Mouse (Mus musculus): ENCODE data around the gene Tbx15. TPM values are rescaled to one million over a fixed set of nuclear protein-coding genes. Genes with fewer than 3 reads are reported as not detected.

Tbx15 gene
- polyA plus RNA-seq, 1 experiment from 2014 or later, result 7.1 TPM

DNA sequence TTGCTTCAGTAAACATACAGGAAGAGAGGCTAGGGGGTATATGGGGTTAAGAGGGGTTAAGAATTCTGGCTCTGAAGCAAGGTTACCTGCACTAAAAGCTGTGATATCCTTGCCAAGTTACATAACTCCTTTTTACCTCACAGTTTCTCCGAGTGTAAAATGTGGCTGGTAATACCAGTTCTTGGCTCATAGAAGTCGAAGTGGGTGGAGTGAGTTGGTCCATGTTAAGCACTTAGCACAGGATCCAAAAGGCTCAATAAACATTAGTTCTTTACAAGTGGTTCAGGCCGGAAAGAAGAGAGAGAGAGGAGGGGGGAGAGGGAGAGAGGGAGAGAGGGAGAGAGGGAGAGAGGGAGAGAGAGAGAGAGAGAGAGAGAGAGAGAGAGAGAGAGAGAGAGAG, 5.2 kb downstream of the Tbx15 start:
- Histone ChIP-seq H3K4me2 (ENCODE audit: low read depth, low read length) (no peak overlapping the region), H3K9ac (replicated peaks; ENCODE audit: low read length) (no peak overlapping the region), H3K9me3 (replicated peaks; ENCODE audit: control insufficient read depth, low read length) (no peaks in the 10 kb centered on the region), H3K36me3 (replicated peaks; ENCODE audit: control insufficient read depth, insufficient read depth, low read depth, low read length) (no peaks in the 10 kb centered on the region), H3K27ac (replicated peaks; ENCODE audit: low read depth, low read length) (no peak overlapping the region), H3K27me3 (ENCODE audit: control insufficient read depth, insufficient read depth, low read length) (peaks cover 74% of the 10 kb centered on the region), H3K4me3 (ENCODE audit: low read depth, low read length) (no peak overlapping the region), H3K4me1 (ENCODE audit: control insufficient read depth, insufficient read depth, low read length) (no peaks in the 10 kb centered on the region; the same call in 1 of the 2 replicates)
- 24% methylated on average over 3 of the region's 3 CpGs for WGBS
- DNase-seq (ENCODE audit: low spot score) (no peak), ATAC-seq (replicated peaks; ENCODE audit: insufficient number of reproducible peaks, low FRiP score, low TSS enrichment, low read depth) (no peak)

DNA sequence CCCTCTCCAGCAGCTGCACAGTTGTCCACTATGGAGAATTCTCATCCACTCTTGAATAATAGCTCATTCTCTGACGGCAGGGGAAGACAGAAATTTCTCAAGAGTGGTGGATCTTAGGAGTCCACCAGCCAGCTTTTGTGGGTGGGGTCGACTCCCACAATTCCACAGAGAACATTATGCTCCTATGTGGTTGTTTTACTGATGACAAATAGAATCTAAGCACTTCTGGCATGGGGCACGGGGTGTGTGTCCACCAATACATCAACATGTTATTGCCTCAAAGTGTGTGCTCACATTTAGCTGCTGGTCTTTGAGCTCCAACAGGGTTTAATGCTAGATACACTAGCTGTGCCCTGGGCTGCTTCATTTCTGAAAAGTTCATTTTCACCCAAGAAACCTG, 6.4 kb downstream of the Tbx15 start:
- Histone ChIP-seq H3K36me3 (replicated peaks; ENCODE audit: control insufficient read depth, insufficient read depth, low read depth, low read length) (no peaks in the 10 kb centered on the region), H3K9ac (replicated peaks; ENCODE audit: low read length) (no peak overlapping the region), H3K27me3 (ENCODE audit: control insufficient read depth, insufficient read depth, low read length) (peaks cover 80% of the 10 kb centered on the region), H3K9me3 (replicated peaks; ENCODE audit: control insufficient read depth, low read length) (no peaks in the 10 kb centered on the region), H3K4me3 (ENCODE audit: low read depth, low read length) (no peak overlapping the region), H3K4me2 (ENCODE audit: low read depth, low read length) (no peak overlapping the region), H3K27ac (replicated peaks; ENCODE audit: low read depth, low read length) (no peak overlapping the region), H3K4me1 (ENCODE audit: control insufficient read depth, insufficient read depth, low read length) (no peaks in the 10 kb centered on the region)
- WGBS, result 41% methylated on average over 3 of the region's 3 CpGs
- DNase-seq (ENCODE audit: low spot score) (no peak), ATAC-seq (replicated peaks; ENCODE audit: insufficient number of reproducible peaks, low FRiP score, low TSS enrichment, low read depth) (no peak)

DNA sequence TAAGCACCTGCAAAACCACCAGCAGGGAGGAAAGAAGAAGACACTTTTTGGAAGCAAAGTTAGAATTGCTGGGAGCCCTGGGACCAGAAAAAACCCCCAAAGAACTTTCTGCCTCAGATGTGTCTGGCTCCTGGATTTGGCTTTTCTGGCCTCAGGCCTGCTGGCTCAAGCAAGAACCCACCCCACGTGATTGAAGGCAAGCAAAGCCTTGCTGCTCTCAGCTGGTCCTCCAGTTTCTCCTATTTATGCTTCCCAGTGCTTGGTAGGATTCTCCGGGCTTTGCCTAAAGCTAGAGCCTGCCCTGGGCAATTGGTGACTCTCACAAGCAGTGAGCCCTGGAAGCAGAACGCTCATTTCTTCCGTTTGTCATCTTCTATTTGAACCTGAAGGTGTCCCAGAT, 7.4 kb downstream of the Tbx15 start:
- Histone ChIP-seq H3K4me1 (ENCODE audit: control insufficient read depth, insufficient read depth, low read length) (no peaks in the 10 kb centered on the region), H3K9ac (replicated peaks; ENCODE audit: low read length) (no peak overlapping the region), H3K9me3 (replicated peaks; ENCODE audit: control insufficient read depth, low read length) (no peaks in the 10 kb centered on the region), H3K27me3 (ENCODE audit: control insufficient read depth, insufficient read depth, low read length) (peaks cover 82% of the 10 kb centered on the region), H3K4me3 (ENCODE audit: low read depth, low read length) (no peak overlapping the region), H3K36me3 (replicated peaks; ENCODE audit: control insufficient read depth, insufficient read depth, low read depth, low read length) (no peaks in the 10 kb centered on the region), H3K4me2 (ENCODE audit: low read depth, low read length) (no peak overlapping the region), H3K27ac (replicated peaks; ENCODE audit: low read depth, low read length) (no peak overlapping the region)
- DNase-seq (ENCODE audit: low spot score), result peak; percentile 31
- ATAC-seq (replicated peaks; ENCODE audit: insufficient number of reproducible peaks, low FRiP score, low TSS enrichment, low read depth), result no peak
- WGBS, result 6% methylated on average over 4 of the region's 4 CpGs

DNA sequence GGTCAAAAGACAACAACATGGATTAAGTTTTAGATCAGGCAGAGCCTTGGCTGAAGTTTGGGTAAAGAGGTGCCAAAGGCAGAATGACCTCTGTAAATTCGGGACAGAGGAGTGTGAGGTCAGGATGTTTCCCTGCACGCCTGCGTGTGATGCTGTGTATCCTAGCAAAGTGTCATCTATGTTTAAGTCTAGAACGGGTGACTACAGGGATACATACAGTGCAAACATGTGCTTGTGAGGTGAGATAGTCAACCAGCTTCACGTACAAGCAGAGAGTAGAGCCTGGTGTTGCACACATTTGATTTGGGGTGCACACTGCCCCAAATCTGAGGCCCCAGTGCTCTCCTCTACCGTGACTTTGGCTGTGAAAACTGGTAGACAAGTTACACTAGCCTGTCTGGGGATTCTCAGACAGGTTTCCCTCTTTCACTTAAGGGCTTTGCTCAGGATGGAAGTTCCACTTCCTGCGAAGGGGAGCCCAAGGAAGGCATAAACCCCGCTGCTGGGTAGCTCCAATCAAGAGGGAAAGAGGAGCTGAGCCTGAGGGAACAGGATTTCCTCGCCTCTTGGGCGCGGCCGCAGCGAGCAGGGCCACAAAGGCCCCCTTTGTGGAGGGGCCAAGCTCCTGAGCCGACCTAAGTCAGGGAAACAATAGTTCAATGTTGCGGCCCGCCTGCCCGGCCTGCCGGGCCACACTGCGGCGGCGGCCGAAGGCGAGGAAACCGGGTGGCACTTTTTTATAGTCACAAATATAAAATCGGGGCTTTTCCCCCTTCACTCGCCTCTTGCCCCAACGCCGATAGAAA, 8.0 kb downstream of the Tbx15 start:
- 2% methylated on average over 28 of the region's 28 CpGs for WGBS
- no peak overlapping the region for H3K4me2 ChIP-seq (ENCODE audit: low read depth, low read length)
- ATAC-seq (replicated peaks; ENCODE audit: insufficient number of reproducible peaks, low FRiP score, low TSS enrichment, low read depth) (no peak), DNase-seq (ENCODE audit: low spot score) (peak; percentile 38)
- peaks cover 80% of the 10 kb centered on the region for H3K27me3 ChIP-seq (ENCODE audit: control insufficient read depth, insufficient read depth, low read length)
- no peak overlapping the region for H3K27ac ChIP-seq (replicated peaks; ENCODE audit: low read depth, low read length)
- H3K36me3 ChIP-seq (replicated peaks; ENCODE audit: control insufficient read depth, insufficient read depth, low read depth, low read length), result no peaks in the 10 kb centered on the region
- H3K4me3 ChIP-seq (ENCODE audit: low read depth, low read length), result no peak overlapping the region
- no peaks in the 10 kb centered on the region for H3K4me1 ChIP-seq (ENCODE audit: control insufficient read depth, insufficient read depth, low read length)
- H3K9ac ChIP-seq (replicated peaks; ENCODE audit: low read length), result no peak overlapping the region
- H3K9me3 ChIP-seq (replicated peaks; ENCODE audit: control insufficient read depth, low read length), result no peaks in the 10 kb centered on the region

DNA sequence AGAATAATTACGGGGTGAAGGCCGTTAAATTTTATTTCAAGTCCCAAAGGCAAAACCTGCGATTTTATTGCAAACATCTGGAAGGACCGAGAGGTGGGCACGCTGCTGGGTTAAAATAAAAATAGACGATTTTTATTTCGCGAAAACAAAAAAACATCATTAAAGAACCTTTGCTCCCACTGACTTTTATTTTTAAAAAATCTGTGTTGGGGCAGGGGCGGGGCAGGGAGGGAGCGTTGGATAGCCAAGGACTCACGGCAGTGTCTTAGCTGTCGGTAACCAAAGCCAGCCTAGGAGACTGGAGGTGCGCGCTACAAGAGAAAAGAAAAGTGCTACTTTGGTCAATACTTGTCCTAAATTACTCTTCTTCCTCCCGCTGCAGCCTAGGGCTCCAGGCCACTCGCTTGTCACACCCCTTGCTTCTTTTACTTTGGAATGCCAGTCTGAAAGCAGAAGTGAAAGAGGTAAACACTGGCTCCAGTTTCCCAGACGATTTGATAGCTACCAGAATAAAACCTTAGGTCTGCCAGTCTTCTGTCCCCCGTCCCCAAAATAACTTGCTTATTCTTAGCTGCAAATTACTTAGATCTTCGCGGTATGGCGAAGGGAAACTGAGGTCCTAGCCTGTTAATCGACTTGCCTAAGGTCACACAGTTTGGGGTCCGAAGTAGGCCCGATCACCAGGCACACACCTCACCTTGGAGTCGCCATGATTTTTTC, 8.8 kb downstream of the Tbx15 start:
- H3K27me3 ChIP-seq (ENCODE audit: control insufficient read depth, insufficient read depth, low read length), result peaks cover 76% of the 10 kb centered on the region
- H3K4me1 ChIP-seq (ENCODE audit: control insufficient read depth, insufficient read depth, low read length), result no peaks in the 10 kb centered on the region; the same call in 1 of the 2 replicates
- no peak overlapping the region for H3K4me3 ChIP-seq (ENCODE audit: low read depth, low read length)
- WGBS, result under 1% methylated on average over 25 of the region's 25 CpGs
- ATAC-seq (replicated peaks; ENCODE audit: insufficient number of reproducible peaks, low FRiP score, low TSS enrichment, low read depth) (no peak), DNase-seq (ENCODE audit: low spot score) (peak; percentile 36)
- no peak overlapping the region for H3K27ac ChIP-seq (replicated peaks; ENCODE audit: low read depth, low read length)
- no peak overlapping the region for H3K9ac ChIP-seq (replicated peaks; ENCODE audit: low read length)
- peak overlapping the region; percentile 2; the same call in 1 of the 2 replicates for H3K4me2 ChIP-seq (ENCODE audit: low read depth, low read length)
- H3K36me3 ChIP-seq (replicated peaks; ENCODE audit: control insufficient read depth, insufficient read depth, low read depth, low read length), result no peaks in the 10 kb centered on the region
- H3K9me3 ChIP-seq (replicated peaks; ENCODE audit: control insufficient read depth, low read length), result no peaks in the 10 kb centered on the region

DNA sequence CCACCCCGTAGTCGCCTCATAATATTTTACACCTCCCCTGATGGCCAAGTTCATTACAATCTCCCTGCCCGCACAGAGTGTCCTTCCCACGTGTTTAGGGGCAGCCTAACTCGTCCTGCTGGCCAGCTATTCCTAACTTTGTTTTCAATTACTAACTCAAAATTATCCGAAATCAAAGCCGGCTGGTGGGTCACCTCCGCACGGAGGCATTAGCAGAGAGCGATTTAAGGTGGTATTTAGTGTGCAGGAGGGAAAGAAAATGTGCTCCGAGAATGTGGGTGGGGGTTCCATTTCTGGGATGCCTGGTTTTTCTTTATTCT, 9.3 kb downstream of the Tbx15 start:
- no peak overlapping the region for H3K27ac ChIP-seq (replicated peaks; ENCODE audit: low read depth, low read length)
- H3K36me3 ChIP-seq (replicated peaks; ENCODE audit: control insufficient read depth, insufficient read depth, low read depth, low read length), result no peaks in the 10 kb centered on the region
- no peaks in the 10 kb centered on the region; the same call in 1 of the 2 replicates for H3K4me1 ChIP-seq (ENCODE audit: control insufficient read depth, insufficient read depth, low read length)
- H3K4me2 ChIP-seq (ENCODE audit: low read depth, low read length), result no peak overlapping the region; the same call in 1 of the 2 replicates
- no peak overlapping the region for H3K9ac ChIP-seq (replicated peaks; ENCODE audit: low read length)
- DNase-seq (ENCODE audit: low spot score) (peak; percentile 32), ATAC-seq (replicated peaks; ENCODE audit: insufficient number of reproducible peaks, low FRiP score, low TSS enrichment, low read depth) (no peak)
- no peaks in the 10 kb centered on the region for H3K9me3 ChIP-seq (replicated peaks; ENCODE audit: control insufficient read depth, low read length)
- H3K27me3 ChIP-seq (ENCODE audit: control insufficient read depth, insufficient read depth, low read length), result peaks cover 73% of the 10 kb centered on the region
- WGBS, result 1% methylated on average over 11 of the region's 11 CpGs
- no peak overlapping the region for H3K4me3 ChIP-seq (ENCODE audit: low read depth, low read length)

DNA sequence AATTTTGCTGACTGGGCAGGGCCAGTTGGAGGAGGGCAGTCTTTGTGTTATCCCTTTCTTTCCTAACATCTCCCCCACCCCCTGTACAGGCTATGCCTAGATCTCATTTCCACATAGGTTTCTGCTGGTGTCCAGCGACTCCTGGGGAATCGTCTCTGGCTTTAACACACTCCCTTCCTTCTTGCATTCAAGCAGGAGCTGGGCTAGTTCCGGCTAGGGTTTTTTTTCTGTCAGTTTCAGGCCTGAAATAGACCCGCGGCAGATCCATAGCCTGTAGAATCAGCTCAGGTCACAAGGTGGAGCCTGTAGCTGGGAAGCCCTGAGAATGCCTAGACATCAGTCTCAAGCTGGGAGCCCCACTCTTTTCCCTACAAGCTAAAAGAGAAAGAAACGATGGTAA, 9.7 kb downstream of the Tbx15 start:
- WGBS, result 0% methylated on average over 6 of the region's 6 CpGs
- H3K9me3 ChIP-seq (replicated peaks; ENCODE audit: control insufficient read depth, low read length), result no peaks in the 10 kb centered on the region
- H3K4me1 ChIP-seq (ENCODE audit: control insufficient read depth, insufficient read depth, low read length), result no peaks in the 10 kb centered on the region; the same call in 1 of the 2 replicates
- H3K9ac ChIP-seq (replicated peaks; ENCODE audit: low read length), result no peak overlapping the region
- H3K27ac ChIP-seq (replicated peaks; ENCODE audit: low read depth, low read length), result no peak overlapping the region
- no peaks in the 10 kb centered on the region for H3K36me3 ChIP-seq (replicated peaks; ENCODE audit: control insufficient read depth, insufficient read depth, low read depth, low read length)
- H3K4me2 ChIP-seq (ENCODE audit: low read depth, low read length), result no peak overlapping the region
- DNase-seq (ENCODE audit: low spot score) (peak; percentile 57), ATAC-seq (replicated peaks; ENCODE audit: insufficient number of reproducible peaks, low FRiP score, low TSS enrichment, low read depth) (no peak)
- H3K27me3 ChIP-seq (ENCODE audit: control insufficient read depth, insufficient read depth, low read length), result peaks cover 69% of the 10 kb centered on the region
- no peak overlapping the region for H3K4me3 ChIP-seq (ENCODE audit: low read depth, low read length)

Data from embryonic facial prominence, embryonic 11.5 days (tissue).